Mouse (Mus musculus) bone marrow, adult 2 months (tissue): ENCODE measurements around the gene Hectd2.

Source experiments
- CTCF ChIP-seq: fragments of 200-500 bp; IDR thresholded peaks from 2 replicates; pipeline ENCODE4 v1.5.1; 2011; ENCODE audit warnings: low read length, control low read depth; ENCODE audit not compliant: control insufficient read depth, insufficient read depth
- POLR2A ChIP-seq: fragments of 200-500 bp; IDR thresholded peaks from 2 replicates; pipeline ENCODE4 v1.6.1; 2011; ENCODE audit warnings: low read depth, mild to moderate bottlenecking, control low read depth, low read length, borderline replicate concordance; ENCODE audit not compliant: control insufficient read depth

GRCm38 (mm10) chr19:36580874-36581273 is 26.4 kb downstream of the Hectd2 start:
- TF ChIP-seq POLR2A: no peak
- TF ChIP-seq CTCF: no peak
